Mouse (Mus musculus): Measurements from ENCODE around the gene Klc3. TPM values are rescaled to one million over a fixed set of nuclear protein-coding genes. Genes with fewer than 3 reads are reported as not detected.
A peak's percentile ranks its signal among the peaks of the same experiment; 100 is the strongest.

The Klc3 gene
- polyA plus RNA-seq (2015; fragmentation: Nextera tagmentation; extraction: Ambion mirVana), result 3.0 and 4.3 TPM in 2 replicates

- Histone ChIP-seq H3K4me1 (replicated peaks) (peaks cover 27% of the 10 kb centered on the region), H3K36me3 (no peaks in the 10 kb centered on the region), H3K27ac (no peak within 1 kb of the TSS), H3K4me3 (peak within 1 kb of the TSS; percentile 70), H3K27me3 (peaks cover 34% of the 10 kb centered on the region), H3K9me3 (replicated peaks) (no peaks in the 10 kb centered on the region), H3K9ac (peak within 1 kb of the TSS; percentile 66), H3K4me2 (peak within 1 kb of the TSS; percentile 99)
- under 1% methylated on average over 62 of the region's 62 CpGs for WGBS
- ATAC-seq (replicated peaks; ENCODE audit: insufficient number of reproducible peaks, insufficient read depth, low FRiP score, low read depth), result peak; percentile 57
These were observed at the start of gene Klc3 for GRCm38 (mm10) chr7:19403731-19404296. Klc3 (minus strand) TSS chr7:19404104.

- Histone ChIP-seq H3K4me1 (replicated peaks) (no peaks in the 10 kb centered on the region), H3K27ac (no peak overlapping the region), H3K9me3 (replicated peaks) (no peaks in the 10 kb centered on the region), H3K9ac (no peak overlapping the region), H3K27me3 (no peaks in the 10 kb centered on the region), H3K36me3 (peaks cover 50% of the 10 kb centered on the region), H3K4me2 (no peak overlapping the region), H3K4me3 (no peak overlapping the region)
- ATAC-seq (replicated peaks; ENCODE audit: insufficient number of reproducible peaks, insufficient read depth, low FRiP score, low read depth), result no peak
- WGBS, result 81% methylated on average over 12 of the region's 12 CpGs
These were observed 45.3 kb upstream of the Klc3 start for GRCm38 (mm10) chr7:19449165-19449564.

- H3K36me3 ChIP-seq, result peaks cover 60% of the 10 kb centered on the region
These were observed 43.8 kb upstream of the Klc3 start for GRCm38 (mm10) chr7:19447689-19448088.

GRCm38 (mm10) chr7:19444801-19445200 lies 40.9 kb upstream of the Klc3 start:
- H3K36me3 ChIP-seq, result peaks cover 60% of the 10 kb centered on the region

More at GRCm38 (mm10) chr7:19447689-19448088, 43.8 kb upstream of the Klc3 start:
- Histone ChIP-seq H3K4me1 (replicated peaks) (no peaks in the 10 kb centered on the region), H3K27me3 (no peaks in the 10 kb centered on the region), H3K4me2 (no peak overlapping the region), H3K9ac (no peak overlapping the region), H3K27ac (no peak overlapping the region), H3K4me3 (no peak overlapping the region), H3K9me3 (replicated peaks) (no peaks in the 10 kb centered on the region)
- 91% methylated on average over 16 of the region's 16 CpGs for WGBS
- ATAC-seq (replicated peaks; ENCODE audit: insufficient number of reproducible peaks, insufficient read depth, low FRiP score, low read depth), result no peak

GRCm38 (mm10) chr7:19443344-19443743 lies 39.4 kb upstream of the Klc3 start:
- no peak overlapping the region for H3K27ac ChIP-seq
- no peaks in the 10 kb centered on the region for H3K9me3 ChIP-seq (replicated peaks)
- H3K4me3 ChIP-seq, result no peak overlapping the region
- 37% methylated on average over 3 of the region's 3 CpGs for WGBS
- ATAC-seq (replicated peaks; ENCODE audit: insufficient number of reproducible peaks, insufficient read depth, low FRiP score, low read depth), result no peak; the same call in 1 of the 2 replicates
- H3K4me2 ChIP-seq, result no peak overlapping the region
- H3K36me3 ChIP-seq, result peaks cover 63% of the 10 kb centered on the region
- 0 out of 2 replicates have a peak, but pooled peaks cover 6% of the 10 kb centered on the region for H3K4me1 ChIP-seq (replicated peaks)
- no peak overlapping the region for H3K9ac ChIP-seq
- H3K27me3 ChIP-seq, result no peaks in the 10 kb centered on the region

More at GRCm38 (mm10) chr7:19444801-19445200, 40.9 kb upstream of the Klc3 start:
- 80% methylated on average over 12 of the region's 12 CpGs for WGBS
- H3K27me3 ChIP-seq, result no peaks in the 10 kb centered on the region
- no peak overlapping the region for H3K27ac ChIP-seq
- ATAC-seq (replicated peaks; ENCODE audit: insufficient number of reproducible peaks, insufficient read depth, low FRiP score, low read depth), result no peak
- no peak overlapping the region for H3K9ac ChIP-seq
- H3K4me1 ChIP-seq (replicated peaks), result 0 out of 2 replicates have a peak, but pooled peaks cover 6% of the 10 kb centered on the region
- H3K4me3 ChIP-seq, result no peak overlapping the region
- H3K9me3 ChIP-seq (replicated peaks), result no peaks in the 10 kb centered on the region
- H3K4me2 ChIP-seq, result no peak overlapping the region

GRCm38 (mm10) chr7:19441448-19442091 lies 37.7 kb upstream of the Klc3 start:
- peaks cover 65% of the 10 kb centered on the region for H3K36me3 ChIP-seq
- WGBS, result 59% methylated on average over 9 of the region's 9 CpGs
- no peak overlapping the region for H3K4me3 ChIP-seq
- H3K4me2 ChIP-seq, result no peak overlapping the region
- H3K9me3 ChIP-seq (replicated peaks), result no peaks in the 10 kb centered on the region
- ATAC-seq (replicated peaks; ENCODE audit: insufficient number of reproducible peaks, insufficient read depth, low FRiP score, low read depth), result no peak
- H3K9ac ChIP-seq, result no peak overlapping the region
- peak overlapping the region; percentile 41 for H3K27ac ChIP-seq
- 0 out of 2 replicates have a peak, but pooled peaks cover 6% of the 10 kb centered on the region for H3K4me1 ChIP-seq (replicated peaks)
- H3K27me3 ChIP-seq, result no peaks in the 10 kb centered on the region

- Histone ChIP-seq H3K27ac (no peak overlapping the region), H3K4me3 (no peak overlapping the region), H3K27me3 (no peaks in the 10 kb centered on the region), H3K9me3 (replicated peaks) (no peaks in the 10 kb centered on the region), H3K36me3 (peaks cover 90% of the 10 kb centered on the region), H3K4me2 (no peak overlapping the region), H3K4me1 (replicated peaks) (0 out of 2 replicates have a peak, but pooled peaks cover 6% of the 10 kb centered on the region), H3K9ac (no peak overlapping the region)
- WGBS, result 86% methylated on average over 9 of the region's 9 CpGs
- ATAC-seq (replicated peaks; ENCODE audit: insufficient number of reproducible peaks, insufficient read depth, low FRiP score, low read depth), result no peak
These were observed 33.1 kb upstream of the Klc3 start for GRCm38 (mm10) chr7:19437048-19437447.

GRCm38 (mm10) chr7:19436276-19436675 lies 32.4 kb upstream of the Klc3 start:
- Histone ChIP-seq H3K4me3 (no peak overlapping the region), H3K36me3 (peaks cover 90% of the 10 kb centered on the region), H3K9me3 (replicated peaks) (no peaks in the 10 kb centered on the region), H3K4me1 (replicated peaks) (0 out of 2 replicates have a peak, but pooled peaks cover 1% of the 10 kb centered on the region), H3K27ac (no peak overlapping the region), H3K4me2 (no peak overlapping the region), H3K27me3 (no peaks in the 10 kb centered on the region), H3K9ac (no peak overlapping the region)
- 98% methylated on average over 2 of the region's 2 CpGs for WGBS
- ATAC-seq (replicated peaks; ENCODE audit: insufficient number of reproducible peaks, insufficient read depth, low FRiP score, low read depth), result no peak

- ATAC-seq (replicated peaks; ENCODE audit: insufficient number of reproducible peaks, insufficient read depth, low FRiP score, low read depth), result no peak
- Histone ChIP-seq H3K9me3 (replicated peaks) (no peaks in the 10 kb centered on the region), H3K36me3 (peaks cover 92% of the 10 kb centered on the region), H3K4me1 (replicated peaks) (no peaks in the 10 kb centered on the region), H3K4me3 (no peak overlapping the region), H3K4me2 (no peak overlapping the region), H3K9ac (no peak overlapping the region), H3K27me3 (no peaks in the 10 kb centered on the region), H3K27ac (no peak overlapping the region)
- 96% methylated on average over 2 of the region's 2 CpGs for WGBS
These were observed 28.6 kb upstream of the Klc3 start for GRCm38 (mm10) chr7:19432475-19432874.

GRCm38 (mm10) chr7:19430402-19430801 lies 26.5 kb upstream of the Klc3 start:
- Histone ChIP-seq H3K9me3 (replicated peaks) (no peaks in the 10 kb centered on the region), H3K4me1 (replicated peaks) (no peaks in the 10 kb centered on the region), H3K27me3 (no peaks in the 10 kb centered on the region), H3K4me3 (no peak overlapping the region), H3K27ac (no peak overlapping the region), H3K4me2 (no peak overlapping the region), H3K9ac (no peak overlapping the region), H3K36me3 (peaks cover 93% of the 10 kb centered on the region)
- 81% methylated on average over 6 of the region's 6 CpGs for WGBS
- no peak for ATAC-seq (replicated peaks; ENCODE audit: insufficient number of reproducible peaks, insufficient read depth, low FRiP score, low read depth)

- Histone ChIP-seq H3K9me3 (replicated peaks) (no peaks in the 10 kb centered on the region), H3K4me3 (no peak overlapping the region), H3K27ac (no peak overlapping the region), H3K4me2 (no peak overlapping the region), H3K36me3 (peaks cover 89% of the 10 kb centered on the region), H3K27me3 (no peaks in the 10 kb centered on the region), H3K9ac (no peak overlapping the region), H3K4me1 (replicated peaks) (no peaks in the 10 kb centered on the region)
- no peak for ATAC-seq (replicated peaks; ENCODE audit: insufficient number of reproducible peaks, insufficient read depth, low FRiP score, low read depth)
- 77% methylated on average over 8 of the region's 8 CpGs for WGBS
These were observed 25.8 kb upstream of the Klc3 start for GRCm38 (mm10) chr7:19429726-19430125.

Measured in heart, embryonic 15.5 days (tissue).